Mouse (Mus musculus) forebrain, embryonic 10.5 days (tissue): ENCODE measurements around the gene Tmem40. TPM values are rescaled to one million over a fixed set of nuclear protein-coding genes. Genes with fewer than 3 reads are reported as not detected.

ENCODE experiments used
- DNase-seq: peaks from one replicate; pipeline ENCODE4 v3.0.0-alpha.2; 2017; ENCODE audit warnings: low spot score; ENCODE audit errors: extremely low spot score
- H3K27ac ChIP-seq: fragments of 300-500 bp; sonication (generic); 2 replicates; pipeline ENCODE4 v1.5.1; 2016; ENCODE audit warnings: mild to moderate bottlenecking
- H3K27me3 ChIP-seq: fragments of 300-500 bp; sonication (generic); 2 replicates; pipeline ENCODE4 v1.6.1; 2016; ENCODE audit warnings: mild to moderate bottlenecking; ENCODE audit not compliant: poor library complexity, severe bottlenecking
- H3K36me3 ChIP-seq: fragments of 300-500 bp; sonication (generic); replicated peaks from 2 replicates; pipeline ENCODE4 v1.6.1; 2016; ENCODE audit warnings: mild to moderate bottlenecking, moderate library complexity
- H3K4me1 ChIP-seq: fragments of 300-500 bp; sonication (generic); 2 replicates; pipeline ENCODE4 v1.6.1; 2016
- H3K4me3 ChIP-seq: fragments of 300-500 bp; sonication (generic); 2 replicates; pipeline ENCODE4 v1.5.1; 2016; ENCODE audit warnings: mild to moderate bottlenecking, moderate library complexity
- H3K9me3 ChIP-seq: fragments of 300-500 bp; sonication (generic); 2 replicates; pipeline ENCODE4 v1.6.1; 2016; ENCODE audit warnings: mild to moderate bottlenecking, moderate library complexity
- WGBS: fragments of 180-500 bp; shearing (Covaris S2); methylation state at CpG from one replicate; pipeline ENCODE4 v1.1.7; 2016; 5-methylcytosine and 5-hydroxymethylcytosine counted together
- polyA plus RNA-seq: library from polyadenylated mRNA; unstranded; fragments of >200 nt; fragmentation: Nextera tagmentation; extraction: Ambion mirVana; gene quantifications from 2 replicates; pipeline ENCODE4 v1.2.1, GENCODE M21; 2016

The Tmem40 gene
- polyA plus RNA-seq, 1 experiment from 2014 or later: 1.5 TPM

GRCm38 (mm10) chr6:115717715-115718558 lies 44.3 kb downstream of the Tmem40 start:
- Histone ChIP-seq H3K27ac (peak overlapping the region; percentile 74), H3K36me3 (no peaks in the 10 kb centered on the region), H3K9me3 (no peaks in the 10 kb centered on the region; the same call in 1 of the 2 replicates), H3K4me3 (peak overlapping the region; percentile 44), H3K27me3 (no peaks in the 10 kb centered on the region), H3K4me1 (peaks cover 24% of the 10 kb centered on the region)
- WGBS: under 1% methylated on average over 15 of the region's 15 CpGs
- DNase-seq: peak; percentile 63

DNA sequence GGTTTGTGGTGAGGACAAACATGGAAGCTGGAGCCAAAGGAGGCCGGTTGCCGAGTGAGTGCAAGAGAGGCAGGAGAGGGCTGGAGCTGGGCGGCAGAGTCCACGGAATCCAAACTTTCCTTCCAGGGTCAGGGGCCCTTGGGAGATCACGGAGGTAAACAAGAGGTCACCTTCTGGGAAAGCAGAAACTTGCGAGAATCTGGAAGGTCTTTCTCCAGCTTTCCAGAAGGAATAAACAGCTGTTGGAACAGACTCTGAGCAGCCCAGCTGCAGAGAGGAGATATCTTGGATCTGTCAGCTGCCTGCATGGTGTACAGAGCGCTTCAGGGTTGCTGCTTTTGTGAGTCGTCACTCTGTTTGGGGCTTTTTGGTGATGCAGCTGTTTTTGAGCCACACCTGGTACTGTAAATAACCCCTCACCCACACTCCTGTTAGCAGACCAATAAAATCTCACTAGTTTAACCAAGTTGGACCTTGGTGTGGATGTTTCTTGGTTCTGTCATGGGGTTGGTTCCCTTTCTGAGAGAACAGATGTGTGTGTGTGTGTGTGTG lies 45.0 kb downstream of the Tmem40 start:
- WGBS: 13% methylated on average over 8 of the region's 8 CpGs
- no peaks in the 10 kb centered on the region for H3K27me3 ChIP-seq
- no peaks in the 10 kb centered on the region for H3K36me3 ChIP-seq
- H3K4me3 ChIP-seq: peak overlapping the region; percentile 44
- peaks cover 24% of the 10 kb centered on the region for H3K4me1 ChIP-seq
- H3K27ac ChIP-seq: peak overlapping the region; percentile 74
- no peak for DNase-seq
- H3K9me3 ChIP-seq: no peaks in the 10 kb centered on the region; the same call in 1 of the 2 replicates

GRCm38 (mm10) chr6:115711261-115711660 lies 50.9 kb downstream of the Tmem40 start:
- no peaks in the 10 kb centered on the region for H3K27me3 ChIP-seq
- no peaks in the 10 kb centered on the region for H3K4me1 ChIP-seq
- H3K27ac ChIP-seq: no peak overlapping the region
- 76% methylated on average over 3 of the region's 3 CpGs for WGBS
- DNase-seq: no peak
- no peak overlapping the region for H3K4me3 ChIP-seq
- H3K36me3 ChIP-seq: no peaks in the 10 kb centered on the region
- no peaks in the 10 kb centered on the region for H3K9me3 ChIP-seq

- no peak for DNase-seq
- WGBS: 83% methylated on average over 5 of the region's 5 CpGs
- H3K4me1 ChIP-seq: peaks cover 3% of the 10 kb centered on the region
- no peaks in the 10 kb centered on the region for H3K27me3 ChIP-seq
- H3K4me3 ChIP-seq: no peak overlapping the region
- no peaks in the 10 kb centered on the region for H3K9me3 ChIP-seq
- H3K27ac ChIP-seq: no peak overlapping the region
- no peaks in the 10 kb centered on the region for H3K36me3 ChIP-seq
These were observed 59.3 kb downstream of the Tmem40 start for GRCm38 (mm10) chr6:115702901-115703300.

DNA sequence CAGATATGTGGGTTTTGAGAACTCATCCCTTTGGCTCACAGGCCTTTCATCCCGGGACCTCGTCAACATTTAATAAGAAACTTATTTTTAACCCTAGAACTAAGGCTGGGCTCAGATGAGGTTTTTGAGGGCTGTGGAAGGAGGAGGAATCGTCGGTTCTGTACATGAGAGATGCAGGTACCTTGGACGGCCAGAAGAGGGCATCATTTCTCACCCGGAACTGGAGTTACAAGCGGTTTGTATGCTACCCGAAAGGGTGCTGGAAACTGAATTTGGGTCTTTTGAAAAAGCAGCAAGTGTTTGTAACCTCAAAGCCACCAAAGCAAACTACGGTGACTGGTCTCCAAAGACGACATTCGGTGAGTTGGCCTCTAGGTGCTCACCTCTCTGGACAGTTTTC lies 60.9 kb downstream of the Tmem40 start:
- H3K27ac ChIP-seq: no peak overlapping the region
- WGBS: 50% methylated on average over 11 of the region's 11 CpGs
- H3K27me3 ChIP-seq: no peaks in the 10 kb centered on the region
- DNase-seq: no peak
- H3K4me3 ChIP-seq: no peak overlapping the region
- H3K9me3 ChIP-seq: no peaks in the 10 kb centered on the region
- H3K36me3 ChIP-seq: no peaks in the 10 kb centered on the region
- H3K4me1 ChIP-seq: peaks cover 8% of the 10 kb centered on the region

GRCm38 (mm10) chr6:115700778-115701177 lies 61.4 kb downstream of the Tmem40 start:
- H3K4me1 ChIP-seq: peaks cover 8% of the 10 kb centered on the region
- no peaks in the 10 kb centered on the region for H3K36me3 ChIP-seq
- H3K4me3 ChIP-seq: no peak overlapping the region
- DNase-seq: no peak
- no peaks in the 10 kb centered on the region for H3K27me3 ChIP-seq
- 98% methylated on average over 1 of the region's 1 CpGs for WGBS
- no peak overlapping the region for H3K27ac ChIP-seq
- no peaks in the 10 kb centered on the region for H3K9me3 ChIP-seq

DNA sequence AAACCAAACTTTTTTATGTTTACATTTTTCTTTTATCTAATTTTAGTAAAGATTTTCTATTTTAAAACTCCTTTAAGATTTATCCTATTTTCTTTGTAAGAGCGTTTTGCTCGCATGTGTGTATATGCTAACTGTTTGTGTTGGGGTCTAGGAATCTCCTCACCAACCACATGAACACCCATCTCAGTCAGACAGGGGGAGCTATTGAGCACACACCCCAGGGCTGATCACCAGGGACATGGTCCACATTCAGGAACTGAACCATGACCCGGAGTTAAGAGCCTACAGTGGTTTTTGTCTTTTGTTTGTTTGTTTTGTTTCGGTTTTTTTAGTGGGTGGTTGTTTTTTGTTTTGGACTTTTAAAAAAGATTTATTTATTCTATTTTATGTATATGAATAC lies 63.5 kb downstream of the Tmem40 start:
- H3K36me3 ChIP-seq: no peaks in the 10 kb centered on the region
- H3K4me1 ChIP-seq: peaks cover 13% of the 10 kb centered on the region
- no peak overlapping the region for H3K27ac ChIP-seq
- no peaks in the 10 kb centered on the region for H3K27me3 ChIP-seq
- no peaks in the 10 kb centered on the region for H3K9me3 ChIP-seq
- WGBS: 87% methylated on average over 4 of the region's 4 CpGs
- H3K4me3 ChIP-seq: no peak overlapping the region
- no peak for DNase-seq

GRCm38 (mm10) chr6:115697739-115698558 lies 64.3 kb downstream of the Tmem40 start:
- no peak for DNase-seq
- H3K4me1 ChIP-seq: peaks cover 13% of the 10 kb centered on the region
- WGBS: 81% methylated on average over 17 of the region's 17 CpGs
- no peaks in the 10 kb centered on the region for H3K9me3 ChIP-seq
- no peak overlapping the region for H3K4me3 ChIP-seq
- H3K27ac ChIP-seq: no peak overlapping the region
- H3K36me3 ChIP-seq: no peaks in the 10 kb centered on the region
- no peaks in the 10 kb centered on the region for H3K27me3 ChIP-seq

GRCm38 (mm10) chr6:115696707-115697215 lies 65.4 kb downstream of the Tmem40 start:
- no peak overlapping the region for H3K27ac ChIP-seq
- no peaks in the 10 kb centered on the region for H3K36me3 ChIP-seq
- 82% methylated on average over 7 of the region's 7 CpGs for WGBS
- no peaks in the 10 kb centered on the region for H3K27me3 ChIP-seq
- no peak for DNase-seq
- no peak overlapping the region for H3K4me3 ChIP-seq
- no peaks in the 10 kb centered on the region for H3K9me3 ChIP-seq
- peaks cover 13% of the 10 kb centered on the region for H3K4me1 ChIP-seq

- DNase-seq: no peak
- Histone ChIP-seq H3K27ac (no peak overlapping the region), H3K36me3 (no peaks in the 10 kb centered on the region), H3K27me3 (no peaks in the 10 kb centered on the region), H3K4me3 (no peak overlapping the region), H3K9me3 (no peaks in the 10 kb centered on the region), H3K4me1 (peaks cover 13% of the 10 kb centered on the region)
- 57% methylated on average over 7 of the region's 7 CpGs for WGBS
These were observed 67.1 kb downstream of the Tmem40 start for GRCm38 (mm10) chr6:115695124-115695523.

DNA sequence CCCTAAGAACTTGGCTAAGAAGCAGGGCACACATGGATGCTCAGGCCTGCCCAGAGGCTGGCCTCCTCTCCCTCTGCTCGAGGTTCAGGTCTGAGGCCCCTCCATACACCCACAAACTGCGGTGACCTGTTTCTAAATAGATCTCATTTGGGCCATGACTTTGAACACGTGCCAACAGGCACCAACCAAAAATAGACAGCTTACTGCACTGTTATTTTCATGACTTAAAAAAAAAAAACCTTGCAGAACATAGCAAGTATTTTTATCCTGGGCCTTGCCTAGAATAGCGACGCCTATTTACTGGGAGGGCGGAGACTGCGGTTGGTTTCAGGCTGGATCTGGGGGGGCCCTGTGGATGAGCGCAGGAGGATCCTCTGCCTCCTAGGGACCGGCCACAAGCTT lies 67.8 kb downstream of the Tmem40 start:
- WGBS: 54% methylated on average over 9 of the region's 9 CpGs
- no peaks in the 10 kb centered on the region for H3K9me3 ChIP-seq
- H3K4me1 ChIP-seq: peaks cover 13% of the 10 kb centered on the region
- DNase-seq: no peak
- H3K36me3 ChIP-seq: no peaks in the 10 kb centered on the region
- H3K27me3 ChIP-seq: no peaks in the 10 kb centered on the region
- no peak overlapping the region for H3K27ac ChIP-seq
- H3K4me3 ChIP-seq: no peak overlapping the region

- Histone ChIP-seq H3K4me1 (peaks cover 12% of the 10 kb centered on the region), H3K27me3 (no peaks in the 10 kb centered on the region), H3K36me3 (no peaks in the 10 kb centered on the region), H3K9me3 (no peaks in the 10 kb centered on the region), H3K4me3 (no peak overlapping the region), H3K27ac (no peak overlapping the region)
- no peak for DNase-seq
- WGBS: 65% methylated on average over 5 of the region's 5 CpGs
These were observed 69.1 kb downstream of the Tmem40 start for GRCm38 (mm10) chr6:115692963-115693730.
